Mouse (Mus musculus): ENCODE results near the gene Duoxa1.
A peak's percentile ranks its signal among the peaks of the same experiment; 100 is the strongest.

Gene Duoxa1

GRCm38 (mm10) chr2:122297271-122298095, 16.0 kb downstream of the Duoxa1 start:
- no peak for DNase-seq

- DNase-seq: no peak
Observed at GRCm38 (mm10) chr2:122294916-122295315, 18.6 kb downstream of the Duoxa1 start.

GRCm38 (mm10) chr2:122286137-122286536, 27.4 kb downstream of the Duoxa1 start:
- DNase-seq: no peak

- no peak for DNase-seq
Observed at GRCm38 (mm10) chr2:122284091-122284490, 29.4 kb downstream of the Duoxa1 start.

- DNase-seq: no peak
Observed at GRCm38 (mm10) chr2:122278769-122279168, 34.8 kb downstream of the Duoxa1 start.

- DNase-seq: peak; percentile 26
Observed at GRCm38 (mm10) chr2:122266407-122267193, 46.9 kb downstream of the Duoxa1 start.

- no peak for DNase-seq
Observed at GRCm38 (mm10) chr2:122264690-122265089, 48.8 kb downstream of the Duoxa1 start.

GRCm38 (mm10) chr2:122260729-122261128, 52.8 kb downstream of the Duoxa1 start:
- no peak for DNase-seq

GRCm38 (mm10) chr2:122255997-122256396, 57.5 kb downstream of the Duoxa1 start:
- no peak for DNase-seq
